Mouse (Mus musculus): ENCODE data around the gene Dgat2. TPM values are rescaled to one million over a fixed set of nuclear protein-coding genes. Genes with fewer than 3 reads are reported as not detected.

Gene Dgat2
- polyA plus RNA-seq, 1 experiment = 10.9 TPM

GRCm38 (mm10) chr7:99139841-99140491, 42.6 kb downstream of the Dgat2 start:
- Histone ChIP-seq H3K4me3 (replicated peaks; ENCODE audit: control insufficient read depth, low read depth, low read length) (peak overlapping the region; percentile 90), H3K4me1 (ENCODE audit: control insufficient read depth, insufficient read depth, low read length) (peaks cover 6% of the 10 kb centered on the region; the same call in 1 of the 2 replicates), H3K27ac (ENCODE audit: control insufficient read depth, insufficient read depth, low read depth, low read length, poor library complexity) (peak overlapping the region; percentile 96)
- TF ChIP-seq POLR2A (IDR thresholded peaks at IDR 0.05; ENCODE audit: borderline replicate concordance, control insufficient read depth, low read depth, low read length) = no peak
- no peak for TF ChIP-seq CTCF (IDR thresholded peaks at IDR 0.05; ENCODE audit: control insufficient read depth, insufficient read depth, low read length)
- WGBS = 0% methylated on average over 13 of the region's 13 CpGs

DNA sequence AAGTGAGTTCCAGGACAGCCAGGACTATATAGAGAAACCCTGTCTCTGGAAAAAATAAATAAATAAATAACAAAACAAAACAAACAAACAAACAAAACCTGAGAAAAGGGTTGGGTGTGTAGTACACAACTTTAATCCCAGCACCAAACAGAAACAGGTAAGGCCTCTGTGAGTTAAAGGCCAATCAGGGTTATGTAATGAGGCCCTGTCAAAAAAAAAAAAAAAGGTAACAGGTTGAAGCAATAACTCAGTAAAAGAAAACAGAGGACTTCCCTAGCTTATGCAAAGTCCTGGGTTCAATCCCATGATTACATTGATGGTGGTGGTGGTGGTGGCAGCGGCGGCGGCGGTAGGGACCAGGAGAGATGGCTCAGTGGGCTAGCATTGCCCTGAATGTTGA, 45.0 kb downstream of the Dgat2 start:
- TF ChIP-seq CTCF (IDR thresholded peaks at IDR 0.05; ENCODE audit: control insufficient read depth, insufficient read depth, low read length) (no peak), POLR2A (IDR thresholded peaks at IDR 0.05; ENCODE audit: borderline replicate concordance, control insufficient read depth, low read depth, low read length) (no peak)
- H3K4me1 ChIP-seq (ENCODE audit: control insufficient read depth, insufficient read depth, low read length) = peaks cover 7% of the 10 kb centered on the region; the same call in 1 of the 2 replicates
- WGBS = 88% methylated on average over 4 of the region's 4 CpGs
- H3K4me3 ChIP-seq (replicated peaks; ENCODE audit: control insufficient read depth, low read depth, low read length) = no peak overlapping the region
- H3K27ac ChIP-seq (ENCODE audit: control insufficient read depth, insufficient read depth, low read depth, low read length, poor library complexity) = no peak overlapping the region

- WGBS = 86% methylated on average over 6 of the region's 6 CpGs
- TF ChIP-seq POLR2A (IDR thresholded peaks at IDR 0.05; ENCODE audit: borderline replicate concordance, control insufficient read depth, low read depth, low read length) = no peak
- H3K27ac ChIP-seq (ENCODE audit: control insufficient read depth, insufficient read depth, low read depth, low read length, poor library complexity) = no peak overlapping the region
- peaks cover 6% of the 10 kb centered on the region; the same call in 1 of the 2 replicates for H3K4me1 ChIP-seq (ENCODE audit: control insufficient read depth, insufficient read depth, low read length)
- H3K4me3 ChIP-seq (replicated peaks; ENCODE audit: control insufficient read depth, low read depth, low read length) = no peak overlapping the region
Measured at GRCm38 (mm10) chr7:99136789-99137188, 45.7 kb downstream of the Dgat2 start.

DNA sequence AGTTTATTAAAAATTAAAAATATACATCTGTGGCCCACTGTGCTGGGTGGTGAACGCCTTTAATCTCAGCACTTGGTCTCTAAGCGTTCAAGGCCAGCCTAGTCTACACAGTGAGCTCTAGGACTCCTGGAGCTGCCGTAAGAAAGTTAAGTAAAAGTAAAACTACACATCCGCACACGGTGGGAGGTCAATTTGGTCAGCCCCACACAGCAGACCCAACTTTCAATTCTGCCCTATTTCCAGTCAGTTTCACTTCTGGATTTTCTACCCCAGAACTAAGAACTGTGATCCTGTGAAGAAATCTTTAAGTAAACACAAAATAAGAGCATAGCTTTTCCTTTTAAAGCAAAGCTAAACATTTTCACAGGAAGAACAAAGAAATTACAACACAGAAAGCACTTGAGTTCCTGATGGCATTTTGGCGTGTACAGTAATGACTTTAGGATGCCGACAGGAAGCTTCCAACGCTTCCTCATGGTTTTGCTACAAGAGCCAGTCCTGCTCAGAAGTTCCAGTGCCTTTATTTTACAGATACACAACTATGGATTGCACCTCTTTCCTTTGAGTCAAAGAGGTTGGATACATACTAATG, 48.6 kb downstream of the Dgat2 start:
- Histone ChIP-seq H3K27ac (ENCODE audit: control insufficient read depth, insufficient read depth, low read depth, low read length, poor library complexity) (peak overlapping the region; percentile 46; the same call in 1 of the 2 replicates), H3K4me1 (ENCODE audit: control insufficient read depth, insufficient read depth, low read length) (peaks cover 3% of the 10 kb centered on the region; the same call in 1 of the 2 replicates), H3K4me3 (replicated peaks; ENCODE audit: control insufficient read depth, low read depth, low read length) (peak overlapping the region; percentile 19)
- WGBS = 17% methylated on average over 8 of the region's 8 CpGs
- no peak for TF ChIP-seq CTCF (IDR thresholded peaks at IDR 0.05; ENCODE audit: control insufficient read depth, insufficient read depth, low read length)
- no peak for TF ChIP-seq POLR2A (IDR thresholded peaks at IDR 0.05; ENCODE audit: borderline replicate concordance, control insufficient read depth, low read depth, low read length)

DNA sequence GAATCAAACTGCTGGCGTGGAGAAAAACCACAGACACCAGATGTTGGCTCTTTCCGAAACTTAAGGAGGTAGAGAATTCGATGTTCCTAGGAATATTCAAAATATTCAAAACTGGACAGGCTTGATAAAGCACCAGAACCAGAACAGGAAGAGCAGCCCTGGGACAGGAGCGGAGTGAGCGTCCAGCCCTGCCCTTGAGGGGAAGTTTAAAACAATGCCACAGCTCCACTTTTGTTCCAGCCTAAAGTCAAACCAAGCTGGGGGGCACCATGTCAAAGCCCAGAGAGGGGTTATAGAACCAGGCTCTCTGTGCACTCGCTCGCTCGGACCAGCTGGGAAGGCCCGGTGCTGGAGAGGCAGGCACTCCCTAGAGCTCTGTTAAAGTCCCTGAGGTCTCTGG, 49.9 kb downstream of the Dgat2 start:
- Histone ChIP-seq H3K27ac (ENCODE audit: control insufficient read depth, insufficient read depth, low read depth, low read length, poor library complexity) (no peak overlapping the region), H3K4me3 (replicated peaks; ENCODE audit: control insufficient read depth, low read depth, low read length) (no peak overlapping the region), H3K4me1 (ENCODE audit: control insufficient read depth, insufficient read depth, low read length) (peaks cover 5% of the 10 kb centered on the region)
- no peak for TF ChIP-seq POLR2A (IDR thresholded peaks at IDR 0.05; ENCODE audit: borderline replicate concordance, control insufficient read depth, low read depth, low read length)
- TF ChIP-seq CTCF (IDR thresholded peaks at IDR 0.05; ENCODE audit: control insufficient read depth, insufficient read depth, low read length) = no peak
- 46% methylated on average over 9 of the region's 9 CpGs for WGBS

DNA sequence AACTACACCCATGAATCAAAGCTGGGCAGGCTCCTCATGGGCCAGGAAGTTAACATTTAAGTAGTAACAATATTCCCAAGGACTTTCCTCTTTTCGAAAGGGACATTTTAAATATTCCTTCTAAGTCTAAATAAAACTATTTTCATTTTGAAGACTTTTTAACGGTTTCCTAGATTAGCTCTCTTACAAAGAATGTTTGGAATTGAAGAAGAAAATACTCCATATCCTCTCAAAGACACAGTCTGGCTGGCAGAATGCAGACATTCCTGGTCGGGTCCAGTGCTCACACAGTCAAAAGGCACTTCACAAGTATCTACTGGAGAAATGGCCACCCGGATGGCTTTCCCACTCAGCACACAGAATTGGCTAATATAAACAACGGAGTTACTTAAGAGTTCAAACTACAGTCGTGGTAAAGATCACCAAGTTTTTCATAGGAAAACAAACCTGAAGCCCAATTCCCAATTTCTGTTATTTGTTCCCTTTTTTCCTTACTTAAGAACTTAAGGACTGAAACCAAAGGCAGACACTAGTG, 50.6 kb downstream of the Dgat2 start:
- TF ChIP-seq POLR2A (IDR thresholded peaks at IDR 0.05; ENCODE audit: borderline replicate concordance, control insufficient read depth, low read depth, low read length) = no peak
- TF ChIP-seq CTCF (IDR thresholded peaks at IDR 0.05; ENCODE audit: control insufficient read depth, insufficient read depth, low read length) = no peak
- Histone ChIP-seq H3K4me1 (ENCODE audit: control insufficient read depth, insufficient read depth, low read length) (peaks cover 5% of the 10 kb centered on the region), H3K27ac (ENCODE audit: control insufficient read depth, insufficient read depth, low read depth, low read length, poor library complexity) (no peak overlapping the region), H3K4me3 (replicated peaks; ENCODE audit: control insufficient read depth, low read depth, low read length) (no peak overlapping the region)
- WGBS = 59% methylated on average over 6 of the region's 6 CpGs

DNA sequence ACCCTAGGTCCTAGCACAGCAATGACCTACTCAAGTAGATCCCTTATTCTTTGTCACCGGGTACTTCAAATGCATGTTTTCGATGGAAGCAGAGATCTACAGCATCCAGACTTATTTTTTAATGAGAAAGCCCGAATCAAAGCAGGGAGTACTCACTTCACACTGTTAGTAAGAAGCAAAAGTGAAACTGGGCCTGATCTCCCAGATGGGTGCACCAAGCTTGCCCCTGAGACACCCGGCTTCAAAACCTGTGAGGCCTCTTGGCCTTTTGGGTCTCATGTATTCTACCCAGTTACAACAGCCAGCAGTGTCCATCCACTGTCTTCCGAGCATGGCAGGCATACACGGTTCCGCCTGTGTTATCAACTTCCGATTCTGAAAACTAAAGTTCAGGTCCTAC, 53.6 kb downstream of the Dgat2 start:
- WGBS = 55% methylated on average over 8 of the region's 8 CpGs
- no peak overlapping the region for H3K4me3 ChIP-seq (replicated peaks; ENCODE audit: control insufficient read depth, low read depth, low read length)
- TF ChIP-seq POLR2A (IDR thresholded peaks at IDR 0.05; ENCODE audit: borderline replicate concordance, control insufficient read depth, low read depth, low read length) (no peak), CTCF (IDR thresholded peaks at IDR 0.05; ENCODE audit: control insufficient read depth, insufficient read depth, low read length) (no peak)
- peak overlapping the region; percentile 41; the same call in 1 of the 2 replicates for H3K27ac ChIP-seq (ENCODE audit: control insufficient read depth, insufficient read depth, low read depth, low read length, poor library complexity)
- peaks cover 5% of the 10 kb centered on the region for H3K4me1 ChIP-seq (ENCODE audit: control insufficient read depth, insufficient read depth, low read length)

GRCm38 (mm10) chr7:99128020-99128950, 54.2 kb downstream of the Dgat2 start:
- Histone ChIP-seq H3K4me3 (replicated peaks; ENCODE audit: control insufficient read depth, low read depth, low read length) (no peak overlapping the region), H3K4me1 (ENCODE audit: control insufficient read depth, insufficient read depth, low read length) (peaks cover 5% of the 10 kb centered on the region), H3K27ac (ENCODE audit: control insufficient read depth, insufficient read depth, low read depth, low read length, poor library complexity) (no peak overlapping the region; the same call in 1 of the 2 replicates)
- WGBS = 45% methylated on average over 10 of the region's 10 CpGs
- no peak for TF ChIP-seq POLR2A (IDR thresholded peaks at IDR 0.05; ENCODE audit: borderline replicate concordance, control insufficient read depth, low read depth, low read length)
- TF ChIP-seq CTCF (IDR thresholded peaks at IDR 0.05; ENCODE audit: control insufficient read depth, insufficient read depth, low read length) = no peak

Measured in bone marrow, adult 2 months (tissue).